Mouse (Mus musculus) myocyte (in vitro differentiated cells): ENCODE measurements around the gene Sdhaf3. TPM values are rescaled to one million over a fixed set of nuclear protein-coding genes. Genes with fewer than 3 reads are reported as not detected.

Experiments
- H3K27me3 ChIP-seq: one replicate; pipeline ENCODE4 v1.6.1; 2011; ENCODE audit not compliant: control insufficient read depth, insufficient read depth, insufficient read length
- H3K36me3 ChIP-seq: one replicate; pipeline ENCODE4 v1.6.1; 2011; ENCODE audit not compliant: control insufficient read depth, insufficient read depth
- H3K4me2 ChIP-seq: one replicate; pipeline ENCODE4 v1.6.1; 2011; ENCODE audit warnings: low read depth, control low read depth
- H3K4me3 ChIP-seq: one replicate; pipeline ENCODE4 v1.5.1; 2011; ENCODE audit warnings: mild to moderate bottlenecking, control low read depth, moderate library complexity
- H3K79me2 ChIP-seq: one replicate; pipeline ENCODE4 v1.6.1; 2011; ENCODE audit not compliant: control insufficient read depth, insufficient read depth
- H3ac ChIP-seq: one replicate; pipeline ENCODE4 v1.6.1; 2011; ENCODE audit not compliant: control insufficient read depth, insufficient read length
- CEBPB ChIP-seq: IDR thresholded peaks from 2 replicates; pipeline ENCODE4 v1.6.1; 2011; ENCODE audit warnings: mild to moderate bottlenecking, moderate library complexity; ENCODE audit not compliant: poor library complexity, insufficient read depth, severe bottlenecking
- E2F4 ChIP-seq: IDR thresholded peaks from one replicate; pipeline ENCODE4 v1.6.1; 2011; ENCODE audit warnings: mild to moderate bottlenecking, control low read depth, moderate library complexity; ENCODE audit not compliant: insufficient read depth
- MAX ChIP-seq: IDR thresholded peaks from one replicate; pipeline ENCODE4 v1.6.1; 2011; ENCODE audit warnings: low read depth, mild to moderate bottlenecking, control low read depth
- MYOD1 ChIP-seq, 3 experiments: IDR thresholded peaks; one replicate each; pipeline ENCODE4 v1.6.1; 2011; ENCODE audit warnings: control low read depth in 2 of 3, low read depth in 2 of 3, mild to moderate bottlenecking in 2 of 3, moderate library complexity in 1 of 3; ENCODE audit not compliant: insufficient read length in 2 of 3, control insufficient read depth in 1 of 3
- MYOG ChIP-seq, 3 experiments: IDR thresholded peaks; one replicate each; pipeline ENCODE4 v1.6.1; 2011; ENCODE audit warnings: control low read depth in 2 of 3, low read depth in 2 of 3, mild to moderate bottlenecking in 2 of 3; ENCODE audit not compliant: insufficient read length in 2 of 3, control insufficient read depth in 1 of 3, insufficient read depth in 1 of 3
- POLR2A ChIP-seq: IDR thresholded peaks from one replicate; pipeline ENCODE4 v1.6.1; 2011; ENCODE audit warnings: low read depth, mild to moderate bottlenecking, control low read depth, moderate library complexity; ENCODE audit not compliant: insufficient read length
- POLR2AphosphoS2 ChIP-seq: IDR thresholded peaks from one replicate; pipeline ENCODE4 v1.6.1; 2011; ENCODE audit warnings: low read depth, control low read depth; ENCODE audit not compliant: insufficient read length
- REST ChIP-seq: IDR thresholded peaks from one replicate; pipeline ENCODE4 v1.6.1; 2011; ENCODE audit warnings: mild to moderate bottlenecking, control low read depth, moderate library complexity; ENCODE audit not compliant: insufficient read depth, insufficient read length
- SRF ChIP-seq: IDR thresholded peaks from one replicate; pipeline ENCODE4 v1.6.1; 2011; ENCODE audit warnings: low read depth; ENCODE audit not compliant: control insufficient read depth, insufficient read length
- TCF12 ChIP-seq: IDR thresholded peaks from one replicate; pipeline ENCODE4 v1.6.1; 2011; ENCODE audit warnings: mild to moderate bottlenecking, control low read depth; ENCODE audit not compliant: poor library complexity, insufficient read depth, severe bottlenecking
- TCF3 ChIP-seq: IDR thresholded peaks from one replicate; pipeline ENCODE4 v1.6.1; 2011; ENCODE audit warnings: low read depth, control low read depth; ENCODE audit not compliant: insufficient read length
- USF1 ChIP-seq: IDR thresholded peaks from one replicate; pipeline ENCODE4 v1.6.1; 2011; ENCODE audit warnings: low read depth, mild to moderate bottlenecking, control low read depth, moderate library complexity
- polyA plus RNA-seq: library from polyadenylated mRNA; unstranded; fragments of >200 nt; fragmentation: generic; extraction: Trizol; gene quantifications from one replicate; pipeline ENCODE4 v1.2.1, GENCODE M21; 2012; ENCODE audit warnings: missing spikeins

Gene Sdhaf3
- polyA plus RNA-seq, 1 experiment: 1.9 TPM

DNA sequence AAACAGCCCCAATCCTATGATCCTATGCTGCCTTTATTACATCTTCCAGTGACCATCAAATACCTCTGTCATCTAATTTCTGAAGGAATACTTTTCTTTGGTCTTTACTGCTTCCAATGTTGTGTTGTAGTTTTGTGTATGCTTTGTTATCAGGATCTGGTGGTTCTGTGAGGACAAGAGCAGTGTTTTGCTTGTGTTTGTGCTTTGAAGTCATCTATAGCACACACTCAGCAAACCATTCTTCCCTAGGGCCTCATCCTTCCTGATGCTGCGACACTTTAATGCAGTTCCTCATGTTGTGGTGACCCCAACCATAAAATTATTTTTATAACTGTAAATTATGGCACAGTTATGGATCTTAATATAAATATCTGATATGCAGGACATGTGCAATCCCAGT, 42.2 kb downstream of the Sdhaf3 start:
- no peaks in the 10 kb centered on the region for H3K79me2 ChIP-seq
- no peaks in the 10 kb centered on the region for H3K27me3 ChIP-seq
- no peak overlapping the region for H3ac ChIP-seq
- no peak overlapping the region for H3K4me2 ChIP-seq
- no peak overlapping the region for H3K4me3 ChIP-seq
- TF ChIP-seq MAX: no peak
- no peak for TF ChIP-seq TCF12
- TF ChIP-seq USF1: no peak
- no peak for TF ChIP-seq SRF
- no peak for TF ChIP-seq TCF3
- no peak for TF ChIP-seq MYOD1 (IDR thresholded peaks at IDR 0.05; ENCODE audit: control insufficient read depth in 1 of 3, insufficient read length in 2 of 3, low read depth in 2 of 3)
- TF ChIP-seq MYOG (IDR thresholded peaks at IDR 0.05; ENCODE audit: control insufficient read depth in 1 of 3, insufficient read depth in 1 of 3, insufficient read length in 2 of 3, low read depth in 2 of 3): no peak
- no peak for TF ChIP-seq E2F4
- TF ChIP-seq REST: no peak
- no peaks in the 10 kb centered on the region for H3K36me3 ChIP-seq

- no peak overlapping the region for H3K4me3 ChIP-seq
- H3K36me3 ChIP-seq: no peaks in the 10 kb centered on the region
- H3K79me2 ChIP-seq: no peaks in the 10 kb centered on the region
- no peak overlapping the region for H3ac ChIP-seq
- H3K4me2 ChIP-seq: no peak overlapping the region
- H3K27me3 ChIP-seq: no peaks in the 10 kb centered on the region
- TF ChIP-seq E2F4: no peak
- no peak for TF ChIP-seq POLR2A
- no peak for TF ChIP-seq TCF12
- TF ChIP-seq MYOG (IDR thresholded peaks at IDR 0.05; ENCODE audit: control insufficient read depth in 1 of 3, insufficient read depth in 1 of 3, insufficient read length in 2 of 3, low read depth in 2 of 3): no peak
- no peak for TF ChIP-seq MYOD1 (IDR thresholded peaks at IDR 0.05; ENCODE audit: control insufficient read depth in 1 of 3, insufficient read length in 2 of 3, low read depth in 2 of 3)
- no peak for TF ChIP-seq SRF
- no peak for TF ChIP-seq USF1
- no peak for TF ChIP-seq TCF3
- TF ChIP-seq MAX: no peak
- TF ChIP-seq REST: no peak
- TF ChIP-seq POLR2AphosphoS2: no peak
- no peak for TF ChIP-seq CEBPB
Measured at GRCm38 (mm10) chr6:6999015-6999414, 43.2 kb downstream of the Sdhaf3 start.

- H3K36me3 ChIP-seq: no peaks in the 10 kb centered on the region
- no peaks in the 10 kb centered on the region for H3K79me2 ChIP-seq
- no peak for TF ChIP-seq SRF
- no peak for TF ChIP-seq POLR2A
- TF ChIP-seq MYOD1 (IDR thresholded peaks at IDR 0.05; ENCODE audit: control insufficient read depth in 1 of 3, insufficient read length in 2 of 3, low read depth in 2 of 3): no peak
- TF ChIP-seq REST: no peak
- no peak for TF ChIP-seq TCF3
- TF ChIP-seq MYOG (IDR thresholded peaks at IDR 0.05; ENCODE audit: control insufficient read depth in 1 of 3, insufficient read depth in 1 of 3, insufficient read length in 2 of 3, low read depth in 2 of 3): no peak
- TF ChIP-seq E2F4: no peak
- no peak for TF ChIP-seq USF1
- H3K27me3 ChIP-seq: no peaks in the 10 kb centered on the region
- no peak overlapping the region for H3K4me3 ChIP-seq
- H3ac ChIP-seq: no peak overlapping the region
- no peak overlapping the region for H3K4me2 ChIP-seq
Measured at GRCm38 (mm10) chr6:7003085-7003484, 47.3 kb downstream of the Sdhaf3 start.

GRCm38 (mm10) chr6:7004005-7004404, 48.2 kb downstream of the Sdhaf3 start:
- H3K36me3 ChIP-seq: no peaks in the 10 kb centered on the region
- H3K79me2 ChIP-seq: no peaks in the 10 kb centered on the region
- no peak overlapping the region for H3ac ChIP-seq
- H3K4me3 ChIP-seq: no peak overlapping the region
- no peaks in the 10 kb centered on the region for H3K27me3 ChIP-seq
- no peak overlapping the region for H3K4me2 ChIP-seq
- TF ChIP-seq POLR2AphosphoS2 (no peak), USF1 (no peak), MYOG (IDR thresholded peaks at IDR 0.05; ENCODE audit: control insufficient read depth in 1 of 3, insufficient read depth in 1 of 3, insufficient read length in 2 of 3, low read depth in 2 of 3) (no peak), E2F4 (no peak), MYOD1 (IDR thresholded peaks at IDR 0.05; ENCODE audit: control insufficient read depth in 1 of 3, insufficient read length in 2 of 3, low read depth in 2 of 3) (no peak), TCF3 (no peak), CEBPB (no peak)

DNA sequence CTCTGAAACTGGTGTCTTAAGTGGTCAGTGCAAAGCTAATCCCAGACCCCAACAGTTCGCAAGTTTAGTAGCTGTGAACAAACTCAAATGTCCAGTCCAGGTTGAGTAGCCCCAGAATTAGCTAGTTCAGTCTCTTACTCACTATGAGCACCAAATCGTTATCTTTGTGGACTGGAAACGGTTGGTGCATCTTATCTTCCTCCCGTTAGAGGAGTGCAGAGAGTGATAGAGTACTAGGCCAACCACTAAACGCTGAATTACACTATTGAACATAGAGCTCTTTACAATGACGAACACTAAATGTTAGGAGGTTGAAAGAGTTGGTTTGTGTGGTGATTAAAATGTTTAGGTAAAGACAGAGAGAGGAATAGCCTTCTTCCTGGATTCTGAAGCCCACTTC, 82.3 kb downstream of the Sdhaf3 start:
- no peaks in the 10 kb centered on the region for H3K27me3 ChIP-seq
- no peak overlapping the region for H3K4me3 ChIP-seq
- TF ChIP-seq E2F4: no peak
- no peak for TF ChIP-seq USF1
- TF ChIP-seq REST: no peak
- no peak for TF ChIP-seq TCF3
- no peak for TF ChIP-seq POLR2A
- TF ChIP-seq SRF: no peak
- TF ChIP-seq POLR2AphosphoS2: no peak
- no peak for TF ChIP-seq MYOD1 (IDR thresholded peaks at IDR 0.05; ENCODE audit: control insufficient read depth in 1 of 3, insufficient read length in 2 of 3, low read depth in 2 of 3)
- no peak for TF ChIP-seq CEBPB
- no peaks in the 10 kb centered on the region for H3K79me2 ChIP-seq
- H3K4me2 ChIP-seq: no peak overlapping the region
- no peak overlapping the region for H3ac ChIP-seq
- no peaks in the 10 kb centered on the region for H3K36me3 ChIP-seq
